Mouse (Mus musculus) testis, adult 2 months (tissue): ENCODE measurements around the gene Rps26.

Experiments
- CTCF ChIP-seq: fragments of 200-500 bp; IDR thresholded peaks from 2 replicates; pipeline ENCODE4 v1.5.1; 2012; ENCODE audit warnings: low read depth, mild to moderate bottlenecking, inconsistent platforms, low read length, moderate library complexity; ENCODE audit not compliant: control insufficient read depth, insufficient read depth, insufficient replicate concordance
- POLR2A ChIP-seq: fragments of 200-500 bp; IDR thresholded peaks from 2 replicates; pipeline ENCODE4 v1.6.1; 2012; ENCODE audit warnings: low read depth, mild to moderate bottlenecking, inconsistent platforms, low read length, moderate library complexity; ENCODE audit not compliant: control insufficient read depth

GRCm38 (mm10) chr10:128578330-128578729, 48.2 kb downstream of the Rps26 start:
- TF ChIP-seq POLR2A, result no peak
- TF ChIP-seq CTCF, result no peak
